Mouse (Mus musculus): Measurements from ENCODE around the gene Tcf23.

- TF ChIP-seq CTCF (conservative IDR thresholded peaks at IDR 0.05 in 1 of 2, IDR thresholded peaks at IDR 0.05 in 1 of 2; ENCODE audit: low read depth in 2 of 2, low read length in 2 of 2), result peak; percentile 27 to 66; a peak in 3 of 4 replicates
- no peak for TF ChIP-seq POLR2A (IDR thresholded peaks at IDR 0.05; ENCODE audit: low read depth, low read length)
- TF ChIP-seq KAT2A (IDR thresholded peaks at IDR 0.05; ENCODE audit: insufficient replicate concordance, low read length), result no peak
- no peak for TF ChIP-seq USF1 (IDR thresholded peaks at IDR 0.05; ENCODE audit: low read depth, low read length)
- no peak for TF ChIP-seq CHD1 (IDR thresholded peaks at IDR 0.05; ENCODE audit: low read depth, low read length)
- no peak for TF ChIP-seq MAZ (IDR thresholded peaks at IDR 0.05; ENCODE audit: low read depth, low read length)
- TF ChIP-seq HCFC1 (IDR thresholded peaks at IDR 0.05; ENCODE audit: low read depth, low read length), result no peak
- no peak for TF ChIP-seq NELFE (IDR thresholded peaks at IDR 0.05; ENCODE audit: low read depth, low read length)
- no peak for TF ChIP-seq ZMIZ1 (IDR thresholded peaks at IDR 0.05; ENCODE audit: low read depth, low read length)
- no peak for TF ChIP-seq MAFK (IDR thresholded peaks at IDR 0.05; ENCODE audit: insufficient replicate concordance, low read length)
- TF ChIP-seq E2F4 (IDR thresholded peaks at IDR 0.05; ENCODE audit: insufficient replicate concordance, low read depth, low read length), result no peak
- no peak for TF ChIP-seq RCOR1 (conservative IDR thresholded peaks at IDR 0.05; ENCODE audit: low read depth, low read length)
- no peak for TF ChIP-seq ZC3H11A (IDR thresholded peaks at IDR 0.05; ENCODE audit: low read depth, low read length)
Observed at GRCm38 (mm10) chr5:30982357-30982756, 13.9 kb downstream of the Tcf23 start.
